Mouse (Mus musculus) cerebral cortex, adult 2 months (tissue): ENCODE data around the gene Eef2k.

ENCODE experiments used
- WGBS: fragments of 180-500 bp; shearing (Covaris S2); methylation state at CpG from one replicate; pipeline ENCODE4 v1.1.7; 2018; 5-methylcytosine and 5-hydroxymethylcytosine counted together

Eef2k gene

GRCm38 (mm10) chr7:120880770-120881169 is 38.1 kb downstream of the Eef2k start:
- WGBS, result 89% methylated on average over 4 of the region's 4 CpGs

GRCm38 (mm10) chr7:120881451-120881850 is 38.8 kb downstream of the Eef2k start:
- WGBS, result 71% methylated on average over 2 of the region's 2 CpGs

- whole genome bisulfite sequencing, result 90% methylated on average over 4 of the region's 4 CpGs
Observed at GRCm38 (mm10) chr7:120882674-120883073, 40.0 kb downstream of the Eef2k start.

GRCm38 (mm10) chr7:120883523-120884290 is 41.1 kb downstream of the Eef2k start:
- 79% methylated on average over 4 of the region's 4 CpGs for WGBS

- 91% methylated on average over 4 of the region's 4 CpGs for WGBS
Observed at GRCm38 (mm10) chr7:120884746-120885145, 42.1 kb downstream of the Eef2k start.

GRCm38 (mm10) chr7:120893123-120893522 is 50.5 kb downstream of the Eef2k start:
- 79% methylated on average over 5 of the region's 5 CpGs for WGBS

GRCm38 (mm10) chr7:120897054-120897453 is 54.4 kb downstream of the Eef2k start:
- 95% methylated on average over 7 of the region's 7 CpGs for WGBS

- WGBS, result 76% methylated on average over 9 of the region's 9 CpGs
Observed at GRCm38 (mm10) chr7:120897711-120898335, 55.2 kb downstream of the Eef2k start.

- WGBS, result 82% methylated on average over 4 of the region's 4 CpGs
Observed at GRCm38 (mm10) chr7:120900191-120900590, 57.6 kb downstream of the Eef2k start.

- 62% methylated on average over 8 of the region's 8 CpGs for WGBS
Observed at GRCm38 (mm10) chr7:120901701-120902100, 59.1 kb downstream of the Eef2k start.

GRCm38 (mm10) chr7:120902931-120903330 is 60.3 kb downstream of the Eef2k start:
- WGBS, result 64% methylated on average over 3 of the region's 3 CpGs

GRCm38 (mm10) chr7:120910172-120910571 is 67.5 kb downstream of the Eef2k start:
- WGBS, result 68% methylated on average over 3 of the region's 3 CpGs

- 88% methylated on average over 6 of the region's 6 CpGs for WGBS
Observed at GRCm38 (mm10) chr7:120911268-120911667, 68.6 kb downstream of the Eef2k start.

GRCm38 (mm10) chr7:120913332-120913731 is 70.7 kb downstream of the Eef2k start:
- WGBS, result 82% methylated on average over 1 of the region's 1 CpGs

- 40% methylated on average over 11 of the region's 11 CpGs for WGBS
Observed at GRCm38 (mm10) chr7:120916262-120916875, 73.7 kb downstream of the Eef2k start.

GRCm38 (mm10) chr7:120917279-120917591 is 74.6 kb downstream of the Eef2k start:
- WGBS, result 4% methylated on average over 12 of the region's 12 CpGs

- under 1% methylated on average over 102 of the region's 102 CpGs for WGBS
Observed at GRCm38 (mm10) chr7:120917592-120918461, 75.2 kb downstream of the Eef2k start, which contains the start of gene Polr3e. TSS of gene Polr3e (plus strand) at chr7:120917744.

GRCm38 (mm10) chr7:120918526-120918962 is 75.9 kb downstream of the Eef2k start:
- 5% methylated on average over 10 of the region's 10 CpGs for WGBS

- 83% methylated on average over 7 of the region's 7 CpGs for WGBS
Observed at GRCm38 (mm10) chr7:120933110-120933509, 90.5 kb downstream of the Eef2k start.

- WGBS, result 83% methylated on average over 5 of the region's 5 CpGs
Observed at GRCm38 (mm10) chr7:120933680-120934195, 91.1 kb downstream of the Eef2k start.

GRCm38 (mm10) chr7:120934716-120935115 is 92.1 kb downstream of the Eef2k start:
- 24% methylated on average over 5 of the region's 5 CpGs for WGBS

GRCm38 (mm10) chr7:120936522-120936921 is 93.9 kb downstream of the Eef2k start:
- 53% methylated on average over 4 of the region's 4 CpGs for WGBS
